Mouse (Mus musculus) cerebellum, adult 2 months (tissue): Measurements from ENCODE around the gene Dgkq.

ENCODE experiments used
- CTCF ChIP-seq: fragments of 200-500 bp; IDR thresholded peaks from 2 replicates; pipeline ENCODE4 v1.5.1; 2011; ENCODE audit warnings: low read depth, mild to moderate bottlenecking, control low read depth, low read length, moderate library complexity, borderline replicate concordance; ENCODE audit not compliant: insufficient read depth
- POLR2A ChIP-seq: fragments of 200-500 bp; IDR thresholded peaks from 2 replicates; pipeline ENCODE4 v1.6.1; 2011; ENCODE audit warnings: low read length, control low read depth, borderline replicate concordance; ENCODE audit not compliant: insufficient read depth

- TF ChIP-seq POLR2A = no peak
- no peak for TF ChIP-seq CTCF
Measured at GRCm38 (mm10) chr5:108713096-108713495, 43.6 kb upstream of the Dgkq start.
